Mouse (Mus musculus) cerebellum, adult 2 months (tissue): Measurements from ENCODE around the gene Coro6.

Experiments used
- CTCF ChIP-seq: fragments of 200-500 bp; IDR thresholded peaks from 2 replicates; pipeline ENCODE4 v1.5.1; 2011; ENCODE audit warnings: low read depth, mild to moderate bottlenecking, control low read depth, low read length, moderate library complexity, borderline replicate concordance; ENCODE audit not compliant: insufficient read depth
- POLR2A ChIP-seq: fragments of 200-500 bp; IDR thresholded peaks from 2 replicates; pipeline ENCODE4 v1.6.1; 2011; ENCODE audit warnings: low read length, control low read depth, borderline replicate concordance; ENCODE audit not compliant: insufficient read depth

- TF ChIP-seq CTCF: no peak
- no peak for TF ChIP-seq POLR2A
These were observed 20.8 kb downstream of the Coro6 start for GRCm38 (mm10) chr11:77483043-77483442.
